Mouse (Mus musculus): Measurements from ENCODE around the gene Slc8b1. TPM values are rescaled to one million over a fixed set of nuclear protein-coding genes. Genes with fewer than 3 reads are reported as not detected.

Slc8b1 gene
- polyA plus RNA-seq (2014; fragmentation: Nextera tagmentation; extraction: Ambion mirVana): 5.1 and 5.5 TPM in 2 replicates

- H3K27ac ChIP-seq (ENCODE audit: low read depth, low read length): no peak within 1 kb of the TSS
- WGBS: under 1% methylated on average over 36 of the region's 36 CpGs
Measured at GRCm38 (mm10) chr5:120510982-120511642, at the start of gene Slc8b1. Gene Slc8b1 (plus strand): TSS chr5:120511168.

DNA sequence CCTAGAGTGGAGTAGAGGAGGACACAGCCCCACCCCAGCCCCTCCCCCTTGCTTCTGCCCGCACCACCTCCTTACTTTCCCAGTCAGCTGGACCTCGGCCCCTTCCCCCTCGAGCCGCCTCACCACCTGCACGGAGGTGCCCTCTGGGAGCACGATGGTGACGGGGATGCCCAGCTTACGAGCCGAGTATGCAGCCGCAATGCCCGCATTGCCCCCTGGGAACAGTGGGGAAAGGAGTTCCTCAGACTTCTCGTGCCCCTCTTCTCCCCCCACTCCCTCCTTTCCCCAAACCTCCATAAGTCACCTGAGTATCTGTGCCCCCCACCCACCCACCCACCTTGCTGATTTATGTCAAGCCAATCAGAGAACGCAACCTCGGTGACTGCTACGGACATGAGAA lies 49.1 kb upstream of the Slc8b1 start:
- Histone ChIP-seq H3K4me3 (ENCODE audit: low read depth, low read length) (no peak overlapping the region), H3K4me2 (no peak overlapping the region), H3K9ac (ENCODE audit: low read depth, low read length) (no peak overlapping the region), H3K27ac (ENCODE audit: low read depth, low read length) (no peak overlapping the region), H3K27me3 (replicated peaks; ENCODE audit: control insufficient read depth, insufficient read depth, low read length) (peaks cover 18% of the 10 kb centered on the region), H3K4me1 (replicated peaks; ENCODE audit: control insufficient read depth, insufficient read depth, low read length) (no peaks in the 10 kb centered on the region), H3K36me3 (ENCODE audit: control insufficient read depth, insufficient read depth, low read length) (no peaks in the 10 kb centered on the region), H3K9me3 (ENCODE audit: control insufficient read depth, low read length) (peaks cover 3% of the 10 kb centered on the region)
- 68% methylated on average over 15 of the region's 15 CpGs for WGBS
- DNase-seq (ENCODE audit: low spot score) (no peak), ATAC-seq (replicated peaks; ENCODE audit: low FRiP score) (no peak)

More at GRCm38 (mm10) chr5:120510982-120511642, at the start of gene Slc8b1:
- DNase-seq (ENCODE audit: low spot score): peak; percentile 97
- peak within 1 kb of the TSS; percentile 62 for H3K4me3 ChIP-seq (ENCODE audit: low read depth, low read length)
- H3K4me2 ChIP-seq: peak within 1 kb of the TSS; percentile 91
- ATAC-seq (replicated peaks; ENCODE audit: low FRiP score): peak; percentile 95
- peak within 1 kb of the TSS; percentile 62 for H3K9ac ChIP-seq (ENCODE audit: low read depth, low read length)
- H3K36me3 ChIP-seq (ENCODE audit: control insufficient read depth, insufficient read depth, low read length): no peaks in the 10 kb centered on the region
- H3K4me1 ChIP-seq (replicated peaks; ENCODE audit: control insufficient read depth, insufficient read depth, low read length): peaks cover 17% of the 10 kb centered on the region; the same call in 1 of the 2 replicates
- no peaks in the 10 kb centered on the region for H3K27me3 ChIP-seq (replicated peaks; ENCODE audit: control insufficient read depth, insufficient read depth, low read length)
- no peaks in the 10 kb centered on the region for H3K9me3 ChIP-seq (ENCODE audit: control insufficient read depth, low read length)

GRCm38 (mm10) chr5:120464321-120464720 lies 46.6 kb upstream of the Slc8b1 start:
- ATAC-seq (replicated peaks; ENCODE audit: low FRiP score) (no peak), DNase-seq (ENCODE audit: low spot score) (no peak)
- no peaks in the 10 kb centered on the region for H3K4me1 ChIP-seq (replicated peaks; ENCODE audit: control insufficient read depth, insufficient read depth, low read length)
- H3K27me3 ChIP-seq (replicated peaks; ENCODE audit: control insufficient read depth, insufficient read depth, low read length): peaks cover 14% of the 10 kb centered on the region
- H3K4me3 ChIP-seq (ENCODE audit: low read depth, low read length): no peak overlapping the region
- peaks cover 3% of the 10 kb centered on the region for H3K9me3 ChIP-seq (ENCODE audit: control insufficient read depth, low read length)
- H3K27ac ChIP-seq (ENCODE audit: low read depth, low read length): no peak overlapping the region
- 66% methylated on average over 4 of the region's 4 CpGs for WGBS
- no peak overlapping the region for H3K9ac ChIP-seq (ENCODE audit: low read depth, low read length)
- H3K36me3 ChIP-seq (ENCODE audit: control insufficient read depth, insufficient read depth, low read length): no peaks in the 10 kb centered on the region
- H3K4me2 ChIP-seq: no peak overlapping the region

DNA sequence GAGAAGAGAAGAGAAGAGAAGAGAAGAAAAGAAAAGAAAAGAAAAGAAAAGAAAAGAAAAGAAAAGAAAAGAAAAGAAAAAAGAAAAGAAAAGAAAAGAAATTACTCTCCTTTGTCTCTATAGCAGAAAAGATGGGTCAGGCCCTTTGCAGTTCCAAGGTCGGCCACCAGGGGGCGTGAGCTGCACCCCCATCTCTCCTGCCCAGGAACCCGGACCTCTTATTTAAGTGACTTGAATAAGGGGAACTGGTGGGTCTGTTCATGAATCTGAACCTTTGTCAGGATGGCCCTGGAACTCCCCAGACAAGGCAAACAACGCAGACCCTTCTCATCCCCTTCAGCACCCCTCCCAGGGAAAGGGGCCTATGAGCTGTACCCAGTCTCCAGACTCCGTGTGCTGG lies 45.9 kb upstream of the Slc8b1 start:
- no peak overlapping the region for H3K4me3 ChIP-seq (ENCODE audit: low read depth, low read length)
- ATAC-seq (replicated peaks; ENCODE audit: low FRiP score): no peak
- H3K27ac ChIP-seq (ENCODE audit: low read depth, low read length): no peak overlapping the region
- H3K4me1 ChIP-seq (replicated peaks; ENCODE audit: control insufficient read depth, insufficient read depth, low read length): no peaks in the 10 kb centered on the region
- peaks cover 3% of the 10 kb centered on the region for H3K9me3 ChIP-seq (ENCODE audit: control insufficient read depth, low read length)
- no peak overlapping the region for H3K4me2 ChIP-seq
- no peak for DNase-seq (ENCODE audit: low spot score)
- WGBS: 39% methylated on average over 5 of the region's 5 CpGs
- no peak overlapping the region for H3K9ac ChIP-seq (ENCODE audit: low read depth, low read length)
- no peaks in the 10 kb centered on the region for H3K36me3 ChIP-seq (ENCODE audit: control insufficient read depth, insufficient read depth, low read length)
- H3K27me3 ChIP-seq (replicated peaks; ENCODE audit: control insufficient read depth, insufficient read depth, low read length): peaks cover 13% of the 10 kb centered on the region

- no peaks in the 10 kb centered on the region for H3K36me3 ChIP-seq (ENCODE audit: control insufficient read depth, insufficient read depth, low read length)
- no peak overlapping the region for H3K4me3 ChIP-seq (ENCODE audit: low read depth, low read length)
- DNase-seq (ENCODE audit: low spot score) (no peak), ATAC-seq (replicated peaks; ENCODE audit: low FRiP score) (no peak)
- H3K27ac ChIP-seq (ENCODE audit: low read depth, low read length): no peak overlapping the region
- peaks cover 10% of the 10 kb centered on the region for H3K27me3 ChIP-seq (replicated peaks; ENCODE audit: control insufficient read depth, insufficient read depth, low read length)
- no peak overlapping the region for H3K9ac ChIP-seq (ENCODE audit: low read depth, low read length)
- WGBS: 80% methylated on average over 6 of the region's 6 CpGs
- no peak overlapping the region for H3K4me2 ChIP-seq
- peaks cover 3% of the 10 kb centered on the region for H3K9me3 ChIP-seq (ENCODE audit: control insufficient read depth, low read length)
- H3K4me1 ChIP-seq (replicated peaks; ENCODE audit: control insufficient read depth, insufficient read depth, low read length): no peaks in the 10 kb centered on the region
Measured at GRCm38 (mm10) chr5:120465860-120466259, 45.1 kb upstream of the Slc8b1 start.

DNA sequence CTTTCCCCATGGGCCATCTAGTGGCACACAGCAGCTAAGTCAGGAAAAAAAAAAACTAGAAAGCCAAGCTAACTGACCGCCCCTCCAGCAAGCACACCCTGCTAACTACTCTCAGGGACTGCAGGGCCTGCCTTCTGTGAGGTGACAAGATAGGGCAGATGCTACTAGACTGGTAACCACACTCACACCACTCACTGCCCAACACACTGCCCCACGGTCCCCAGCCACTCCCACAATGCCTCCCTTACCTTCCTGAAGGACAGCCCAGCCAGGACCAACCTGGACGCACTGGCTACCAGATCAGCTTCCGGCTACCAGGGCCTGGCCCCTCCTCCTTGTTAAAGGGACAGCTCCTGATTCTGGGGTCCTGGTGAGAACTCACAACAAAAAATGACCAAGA lies 43.9 kb upstream of the Slc8b1 start:
- 16% methylated on average over 4 of the region's 4 CpGs for WGBS
- H3K4me3 ChIP-seq (ENCODE audit: low read depth, low read length): no peak overlapping the region
- 0 out of 2 replicates have a peak overlapping the region, but pooled peaks have one; percentile 15 for H3K4me2 ChIP-seq
- H3K4me1 ChIP-seq (replicated peaks; ENCODE audit: control insufficient read depth, insufficient read depth, low read length): no peaks in the 10 kb centered on the region
- H3K36me3 ChIP-seq (ENCODE audit: control insufficient read depth, insufficient read depth, low read length): no peaks in the 10 kb centered on the region
- peaks cover 7% of the 10 kb centered on the region for H3K27me3 ChIP-seq (replicated peaks; ENCODE audit: control insufficient read depth, insufficient read depth, low read length)
- DNase-seq (ENCODE audit: low spot score) (no peak), ATAC-seq (replicated peaks; ENCODE audit: low FRiP score) (no peak; the same call in 1 of the 2 replicates)
- no peak overlapping the region for H3K27ac ChIP-seq (ENCODE audit: low read depth, low read length)
- H3K9me3 ChIP-seq (ENCODE audit: control insufficient read depth, low read length): peaks cover 3% of the 10 kb centered on the region
- H3K9ac ChIP-seq (ENCODE audit: low read depth, low read length): no peak overlapping the region

DNA sequence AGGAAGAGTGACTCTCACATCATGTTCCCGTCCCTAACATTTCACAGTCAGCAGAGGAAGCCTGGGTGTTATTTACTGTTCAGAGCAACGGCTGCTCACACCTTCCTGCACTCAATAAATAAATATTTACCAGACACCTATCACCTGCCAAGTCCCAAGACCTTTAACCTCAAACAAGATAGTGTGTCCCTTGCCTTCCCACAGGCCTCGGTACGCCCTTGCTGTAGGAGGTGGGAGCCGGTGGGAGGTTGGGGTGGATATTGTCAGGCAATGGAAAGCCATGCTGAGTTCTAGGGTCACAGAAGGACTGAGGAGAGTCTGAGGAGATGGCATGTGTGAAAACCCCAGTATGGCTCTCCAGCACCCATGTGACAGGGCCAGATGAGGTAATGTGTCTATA lies 42.6 kb upstream of the Slc8b1 start:
- H3K27me3 ChIP-seq (replicated peaks; ENCODE audit: control insufficient read depth, insufficient read depth, low read length): peaks cover under 1% of the 10 kb centered on the region
- H3K9me3 ChIP-seq (ENCODE audit: control insufficient read depth, low read length): peaks cover 3% of the 10 kb centered on the region
- H3K9ac ChIP-seq (ENCODE audit: low read depth, low read length): no peak overlapping the region
- no peak overlapping the region for H3K4me2 ChIP-seq
- ATAC-seq (replicated peaks; ENCODE audit: low FRiP score): no peak
- no peaks in the 10 kb centered on the region for H3K36me3 ChIP-seq (ENCODE audit: control insufficient read depth, insufficient read depth, low read length)
- H3K4me1 ChIP-seq (replicated peaks; ENCODE audit: control insufficient read depth, insufficient read depth, low read length): no peaks in the 10 kb centered on the region
- WGBS: 65% methylated on average over 5 of the region's 5 CpGs
- DNase-seq (ENCODE audit: low spot score): no peak
- H3K27ac ChIP-seq (ENCODE audit: low read depth, low read length): no peak overlapping the region
- no peak overlapping the region for H3K4me3 ChIP-seq (ENCODE audit: low read depth, low read length)

GRCm38 (mm10) chr5:120468830-120469229 lies 42.1 kb upstream of the Slc8b1 start:
- Histone ChIP-seq H3K27me3 (replicated peaks; ENCODE audit: control insufficient read depth, insufficient read depth, low read length) (no peaks in the 10 kb centered on the region), H3K9ac (ENCODE audit: low read depth, low read length) (no peak overlapping the region), H3K36me3 (ENCODE audit: control insufficient read depth, insufficient read depth, low read length) (no peaks in the 10 kb centered on the region), H3K4me1 (replicated peaks; ENCODE audit: control insufficient read depth, insufficient read depth, low read length) (no peaks in the 10 kb centered on the region), H3K4me3 (ENCODE audit: low read depth, low read length) (no peak overlapping the region), H3K9me3 (ENCODE audit: control insufficient read depth, low read length) (peaks cover 3% of the 10 kb centered on the region), H3K27ac (ENCODE audit: low read depth, low read length) (no peak overlapping the region), H3K4me2 (no peak overlapping the region)
- no peak for DNase-seq (ENCODE audit: low spot score)
- no peak for ATAC-seq (replicated peaks; ENCODE audit: low FRiP score)
- WGBS: 71% methylated on average over 6 of the region's 6 CpGs

DNA sequence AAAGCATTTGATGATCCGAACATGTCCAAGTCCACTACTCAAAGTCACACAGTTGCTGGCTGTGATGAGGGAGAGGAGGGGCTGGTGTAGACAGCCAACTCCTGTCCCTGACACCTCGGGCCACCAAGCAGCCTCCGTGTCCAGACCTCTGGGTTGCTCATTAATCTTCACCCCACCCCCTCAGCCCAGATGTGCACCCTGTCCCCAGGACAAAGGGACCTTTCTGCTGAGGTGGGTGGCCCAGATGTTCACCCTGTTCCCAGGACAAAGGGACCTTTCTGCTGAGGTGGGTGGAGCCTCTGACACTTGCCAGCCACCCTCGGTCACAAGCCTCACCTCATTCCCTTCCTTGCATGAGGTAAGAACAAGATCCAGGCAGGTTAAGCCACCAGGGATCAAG lies 39.4 kb upstream of the Slc8b1 start:
- H3K4me2 ChIP-seq: no peak overlapping the region
- no peaks in the 10 kb centered on the region for H3K4me1 ChIP-seq (replicated peaks; ENCODE audit: control insufficient read depth, insufficient read depth, low read length)
- whole genome bisulfite sequencing: 46% methylated on average over 4 of the region's 4 CpGs
- peaks cover 10% of the 10 kb centered on the region; the same call in 1 of the 2 replicates for H3K27me3 ChIP-seq (replicated peaks; ENCODE audit: control insufficient read depth, insufficient read depth, low read length)
- H3K9ac ChIP-seq (ENCODE audit: low read depth, low read length): no peak overlapping the region
- DNase-seq (ENCODE audit: low spot score): no peak
- H3K36me3 ChIP-seq (ENCODE audit: control insufficient read depth, insufficient read depth, low read length): no peaks in the 10 kb centered on the region
- no peak for ATAC-seq (replicated peaks; ENCODE audit: low FRiP score)
- H3K4me3 ChIP-seq (ENCODE audit: low read depth, low read length): no peak overlapping the region
- H3K9me3 ChIP-seq (ENCODE audit: control insufficient read depth, low read length): no peaks in the 10 kb centered on the region
- H3K27ac ChIP-seq (ENCODE audit: low read depth, low read length): no peak overlapping the region
